Mouse (Mus musculus): Measurements from ENCODE around the gene Axin1.

DNA sequence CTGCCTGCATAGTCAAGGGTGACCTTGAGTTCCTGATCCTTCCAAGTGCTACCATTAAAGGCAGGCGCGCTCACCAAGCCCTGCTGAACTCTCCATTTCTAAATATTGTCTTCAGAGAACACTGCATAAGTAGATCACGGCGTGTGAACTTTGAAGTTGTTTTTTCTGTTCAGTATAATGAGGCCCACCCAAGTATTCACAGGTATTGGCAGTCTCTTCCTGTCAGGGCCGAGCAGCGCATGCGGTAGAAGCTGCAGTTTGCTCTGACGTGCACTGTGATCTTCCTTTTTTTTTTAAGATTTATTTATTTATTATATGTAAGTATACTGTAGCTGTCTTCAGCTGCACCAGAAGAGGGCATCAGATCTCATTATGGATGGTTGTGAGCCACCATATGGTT lies 95.9 kb downstream of the Axin1 start:
- TF ChIP-seq CTCF (IDR thresholded peaks at IDR 0.05; ENCODE audit: low read depth, low read length) (no peak), POLR2A (IDR thresholded peaks at IDR 0.05; ENCODE audit: insufficient read depth, low read length) (no peak)
